Mouse (Mus musculus): ENCODE results near the gene Lrrc57. TPM values are rescaled to one million over a fixed set of nuclear protein-coding genes. Genes with fewer than 3 reads are reported as not detected.

Lrrc57 gene
- 3.9 and 5.7 TPM in 2 replicates for polyA plus RNA-seq (2012; rRNA removed)

GRCm38 (mm10) chr2:120608830-120609723, at the start of gene Lrrc57, which contains the start of gene Haus2:
Lrrc57 (minus strand) TSS chr2:120609520.
Haus2 (plus strand) TSS chr2:120609383.

GRCm38 (mm10) chr2:120628886-120629735, 19.8 kb upstream of the Lrrc57 start, which contains the start of gene Stard9:
Stard9 (plus strand) TSS chr2:120629121.

GRCm38 (mm10) chr2:120566886-120567797, 42.2 kb downstream of the Lrrc57 start, which contains the start of gene Snap23:
Snap23 (plus strand) TSS chr2:120567671.

GRCm38 (mm10) chr2:120563235-120563990, 45.9 kb downstream of the Lrrc57 start, which contains the start of gene Zfp106:
Zfp106 (minus strand) TSS chr2:120563843.

Other genes starting within 250 kb of the Lrrc57 start
- 6.9 and 9.2 TPM in 2 replicates for gene Ganc, start 205.6 kb downstream of the Lrrc57 start, polyA plus RNA-seq (2012; rRNA removed)
- gene Tmem87a, start 205.4 kb downstream of the Lrrc57 start, polyA plus RNA-seq (2012; rRNA removed): 6.7 and 7.9 TPM in 2 replicates
- 0.49 and 0.53 TPM in 2 replicates for gene Capn3, start 153.5 kb downstream of the Lrrc57 start, polyA plus RNA-seq (2012; rRNA removed)
- 44.5 and 46.3 TPM in 2 replicates for gene Zfp106, start 45.7 kb downstream of the Lrrc57 start, polyA plus RNA-seq (2012; rRNA removed)
- gene Snap23, start 41.8 kb downstream of the Lrrc57 start, polyA plus RNA-seq (2012; rRNA removed): 4.9 and 6.5 TPM in 2 replicates
- gene Haus2, start 137 bp downstream of the Lrrc57 start, polyA plus RNA-seq (2012; rRNA removed): 1.1 and 1.6 TPM in 2 replicates
- gene Stard9, start 19.6 kb upstream of the Lrrc57 start, polyA plus RNA-seq (2012; rRNA removed): 2.8 and 3.6 TPM in 2 replicates
- gene Cdan1, start 240.6 kb upstream of the Lrrc57 start, polyA plus RNA-seq (2012; rRNA removed): 9.9 and 14.3 TPM in 2 replicates
- 2.6 and 2.9 TPM in 2 replicates for gene Ttbk2, start 241.1 kb upstream of the Lrrc57 start, polyA plus RNA-seq (2012; rRNA removed)